Mouse (Mus musculus): ENCODE measurements at regions not wholly inside any gene's neighbourhood (a gene's known extent, or its start where the extent isn't known, plus 50 kb on each side); places are given as distances from the start of the nearest gene placed in this dataset.

GRCm38 (mm10) chr1:23202511-23203435 is 100.7 kb upstream of the 4933415F23Rik start:
- 13% methylated on average over 5 of the region's 5 CpGs for WGBS
- no peak overlapping the region for H3K4me3 ChIP-seq (replicated peaks; ENCODE audit: control insufficient read depth, low read depth, low read length)
- no peak for TF ChIP-seq POLR2A (IDR thresholded peaks at IDR 0.05; ENCODE audit: borderline replicate concordance, control insufficient read depth, low read depth, low read length)
- no peak for TF ChIP-seq CTCF (IDR thresholded peaks at IDR 0.05; ENCODE audit: control insufficient read depth, insufficient read depth, low read length)
- H3K27ac ChIP-seq (ENCODE audit: control insufficient read depth, insufficient read depth, low read depth, low read length, poor library complexity) = no peak overlapping the region
- H3K4me1 ChIP-seq (ENCODE audit: control insufficient read depth, insufficient read depth, low read length) = no peaks in the 10 kb centered on the region

- TF ChIP-seq POLR2A (IDR thresholded peaks at IDR 0.05; ENCODE audit: borderline replicate concordance, control insufficient read depth, low read depth, low read length) (no peak), CTCF (IDR thresholded peaks at IDR 0.05; ENCODE audit: control insufficient read depth, insufficient read depth, low read length) (no peak)
- 25% methylated on average over 4 of the region's 4 CpGs for WGBS
- H3K27ac ChIP-seq (ENCODE audit: control insufficient read depth, insufficient read depth, low read depth, low read length, poor library complexity) = no peak overlapping the region
- no peaks in the 10 kb centered on the region for H3K4me1 ChIP-seq (ENCODE audit: control insufficient read depth, insufficient read depth, low read length)
- H3K4me3 ChIP-seq (replicated peaks; ENCODE audit: control insufficient read depth, low read depth, low read length) = no peak overlapping the region
Observed at GRCm38 (mm10) chr1:23200460-23200859, 98.4 kb upstream of the 4933415F23Rik start.

GRCm38 (mm10) chr1:23190316-23191005 is 88.4 kb upstream of the 4933415F23Rik start:
- WGBS = 65% methylated on average over 3 of the region's 3 CpGs

GRCm38 (mm10) chr1:23189790-23190189 is 87.7 kb upstream of the 4933415F23Rik start:
- TF ChIP-seq CTCF (IDR thresholded peaks at IDR 0.05; ENCODE audit: control insufficient read depth, insufficient read depth, low read length) (no peak), POLR2A (IDR thresholded peaks at IDR 0.05; ENCODE audit: borderline replicate concordance, control insufficient read depth, low read depth, low read length) (no peak)
- 79% methylated on average over 4 of the region's 4 CpGs for WGBS
- no peak overlapping the region for H3K4me3 ChIP-seq (replicated peaks; ENCODE audit: control insufficient read depth, low read depth, low read length)
- no peaks in the 10 kb centered on the region for H3K4me1 ChIP-seq (ENCODE audit: control insufficient read depth, insufficient read depth, low read length)
- no peak overlapping the region for H3K27ac ChIP-seq (ENCODE audit: control insufficient read depth, insufficient read depth, low read depth, low read length, poor library complexity)

More at GRCm38 (mm10) chr1:23190316-23191005, 88.4 kb upstream of the 4933415F23Rik start:
- no peak overlapping the region for H3K27ac ChIP-seq (ENCODE audit: control insufficient read depth, insufficient read depth, low read depth, low read length, poor library complexity)
- no peaks in the 10 kb centered on the region for H3K4me1 ChIP-seq (ENCODE audit: control insufficient read depth, insufficient read depth, low read length)
- no peak for TF ChIP-seq POLR2A (IDR thresholded peaks at IDR 0.05; ENCODE audit: borderline replicate concordance, control insufficient read depth, low read depth, low read length)
- no peak for TF ChIP-seq CTCF (IDR thresholded peaks at IDR 0.05; ENCODE audit: control insufficient read depth, insufficient read depth, low read length)
- H3K4me3 ChIP-seq (replicated peaks; ENCODE audit: control insufficient read depth, low read depth, low read length) = no peak overlapping the region

- no peak overlapping the region for H3K4me3 ChIP-seq (replicated peaks; ENCODE audit: control insufficient read depth, low read depth, low read length)
- 30% methylated on average over 5 of the region's 5 CpGs for WGBS
- H3K27ac ChIP-seq (ENCODE audit: control insufficient read depth, insufficient read depth, low read depth, low read length, poor library complexity) = no peak overlapping the region
- no peaks in the 10 kb centered on the region for H3K4me1 ChIP-seq (ENCODE audit: control insufficient read depth, insufficient read depth, low read length)
- TF ChIP-seq POLR2A (IDR thresholded peaks at IDR 0.05; ENCODE audit: borderline replicate concordance, control insufficient read depth, low read depth, low read length) = no peak
- no peak for TF ChIP-seq CTCF (IDR thresholded peaks at IDR 0.05; ENCODE audit: control insufficient read depth, insufficient read depth, low read length)
Observed at GRCm38 (mm10) chr1:23188216-23188615, 86.2 kb upstream of the 4933415F23Rik start.

GRCm38 (mm10) chr1:23187446-23188206 is 85.6 kb upstream of the 4933415F23Rik start:
- no peak overlapping the region for H3K27ac ChIP-seq (ENCODE audit: control insufficient read depth, insufficient read depth, low read depth, low read length, poor library complexity)
- H3K4me3 ChIP-seq (replicated peaks; ENCODE audit: control insufficient read depth, low read depth, low read length) = no peak overlapping the region
- TF ChIP-seq POLR2A (IDR thresholded peaks at IDR 0.05; ENCODE audit: borderline replicate concordance, control insufficient read depth, low read depth, low read length) (no peak), CTCF (IDR thresholded peaks at IDR 0.05; ENCODE audit: control insufficient read depth, insufficient read depth, low read length) (no peak)
- WGBS = 44% methylated on average over 6 of the region's 6 CpGs
- no peaks in the 10 kb centered on the region for H3K4me1 ChIP-seq (ENCODE audit: control insufficient read depth, insufficient read depth, low read length)

- TF ChIP-seq POLR2A (IDR thresholded peaks at IDR 0.05; ENCODE audit: borderline replicate concordance, control insufficient read depth, low read depth, low read length) = no peak
- 34% methylated on average over 9 of the region's 9 CpGs for WGBS
- Histone ChIP-seq H3K27ac (ENCODE audit: control insufficient read depth, insufficient read depth, low read depth, low read length, poor library complexity) (no peak overlapping the region; the same call in 1 of the 2 replicates), H3K4me1 (ENCODE audit: control insufficient read depth, insufficient read depth, low read length) (no peaks in the 10 kb centered on the region), H3K4me3 (replicated peaks; ENCODE audit: control insufficient read depth, low read depth, low read length) (no peak overlapping the region)
Observed at GRCm38 (mm10) chr1:23184728-23185127, 82.7 kb upstream of the 4933415F23Rik start.

GRCm38 (mm10) chr1:23182541-23182940 is 80.5 kb upstream of the 4933415F23Rik start:
- Histone ChIP-seq H3K4me3 (replicated peaks; ENCODE audit: control insufficient read depth, low read depth, low read length) (no peak overlapping the region), H3K4me1 (ENCODE audit: control insufficient read depth, insufficient read depth, low read length) (no peaks in the 10 kb centered on the region), H3K27ac (ENCODE audit: control insufficient read depth, insufficient read depth, low read depth, low read length, poor library complexity) (no peak overlapping the region)
- TF ChIP-seq CTCF (IDR thresholded peaks at IDR 0.05; ENCODE audit: control insufficient read depth, insufficient read depth, low read length) = no peak
- TF ChIP-seq POLR2A (IDR thresholded peaks at IDR 0.05; ENCODE audit: borderline replicate concordance, control insufficient read depth, low read depth, low read length) = no peak

Measured in bone marrow, adult 2 months (tissue).